Mouse (Mus musculus) spleen, adult 2 months (tissue): ENCODE data around the gene Klf16.

Source experiments
- CTCF ChIP-seq: fragments of 200-500 bp; IDR thresholded peaks from 2 replicates; pipeline ENCODE4 v1.5.1; 2011; ENCODE audit warnings: mild to moderate bottlenecking, inconsistent platforms; ENCODE audit not compliant: insufficient read depth, insufficient read length, insufficient replicate concordance; ENCODE audit errors: extremely low read depth
- POLR2A ChIP-seq: fragments of 200-500 bp; IDR thresholded peaks from 2 replicates; pipeline ENCODE4 v1.6.1; 2011; ENCODE audit warnings: low read depth, low read length, inconsistent platforms

- TF ChIP-seq POLR2A (no peak), CTCF (no peak)
These were observed 16.5 kb downstream of the Klf16 start for GRCm38 (mm10) chr10:80560621-80561020.
